Mouse (Mus musculus): ENCODE results near the gene 9330182L06Rik. TPM values are rescaled to one million over a fixed set of nuclear protein-coding genes. Genes with fewer than 3 reads are reported as not detected.

Gene 9330182L06Rik
- polyA plus RNA-seq, 1 experiment from 2014 or later: 44.2 TPM

DNA sequence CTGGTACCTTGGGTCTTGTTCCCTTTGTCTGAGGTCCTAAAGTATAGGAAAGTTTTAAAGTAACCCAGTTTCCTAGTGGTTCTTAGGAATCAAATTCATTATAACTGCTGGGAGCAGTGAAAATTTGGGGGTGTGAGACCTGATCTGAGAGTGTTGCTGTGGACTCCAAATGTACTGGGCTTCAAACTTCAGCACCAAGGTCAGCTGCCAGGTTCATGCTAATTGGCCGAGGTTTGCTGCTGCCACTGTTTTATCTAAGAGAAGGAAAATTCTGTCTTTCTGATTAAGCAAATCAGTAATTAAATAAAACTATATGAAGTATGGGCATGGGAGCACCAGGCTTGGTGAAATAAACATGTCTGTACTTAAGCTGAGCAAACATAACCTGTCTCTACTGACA lies 180.2 kb downstream of the 9330182L06Rik start:
- H3K9ac ChIP-seq (replicated peaks; ENCODE audit: low read depth, low read length): no peak overlapping the region
- no peak overlapping the region for H3K27ac ChIP-seq (ENCODE audit: low read depth, low read length)
- WGBS: 28% methylated on average over 1 of the region's 1 CpGs
- ATAC-seq (ENCODE audit: low read depth): no peak
- no peaks in the 10 kb centered on the region for H3K36me3 ChIP-seq (ENCODE audit: control insufficient read depth, insufficient read depth, low read length)
- no peak overlapping the region for H3K4me2 ChIP-seq (ENCODE audit: low read depth, low read length)
- H3K27me3 ChIP-seq (ENCODE audit: control insufficient read depth, insufficient read depth, low read length): no peaks in the 10 kb centered on the region
- H3K4me1 ChIP-seq (ENCODE audit: control insufficient read depth, insufficient read depth, low read length): no peaks in the 10 kb centered on the region
- no peak overlapping the region for H3K4me3 ChIP-seq (ENCODE audit: low read depth, low read length)
- H3K9me3 ChIP-seq (ENCODE audit: control insufficient read depth, low read length): no peaks in the 10 kb centered on the region

DNA sequence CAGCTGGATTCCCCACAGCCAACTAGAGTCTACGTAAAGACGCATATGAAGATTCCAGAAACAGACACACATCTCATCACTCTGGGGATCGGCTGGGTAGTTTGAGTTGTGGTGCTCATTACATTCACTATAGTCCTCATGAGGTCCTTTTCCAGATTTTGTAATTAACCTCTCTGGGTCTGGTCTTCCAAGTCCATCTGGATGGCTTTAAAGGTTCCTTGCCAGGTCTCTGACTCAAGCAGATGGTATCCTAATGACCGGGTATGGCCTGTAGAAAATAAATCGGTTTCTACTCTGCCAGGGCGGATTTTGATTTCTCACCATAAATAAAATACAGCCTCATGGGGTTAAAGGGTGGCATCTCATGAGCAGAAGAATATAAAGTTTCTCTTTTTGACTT lies 183.0 kb downstream of the 9330182L06Rik start:
- ATAC-seq (ENCODE audit: low read depth): no peak
- H3K36me3 ChIP-seq (ENCODE audit: control insufficient read depth, insufficient read depth, low read length): no peaks in the 10 kb centered on the region
- H3K4me1 ChIP-seq (ENCODE audit: control insufficient read depth, insufficient read depth, low read length): no peaks in the 10 kb centered on the region
- WGBS: 81% methylated on average over 6 of the region's 6 CpGs
- H3K9ac ChIP-seq (replicated peaks; ENCODE audit: low read depth, low read length): no peak overlapping the region
- no peaks in the 10 kb centered on the region for H3K27me3 ChIP-seq (ENCODE audit: control insufficient read depth, insufficient read depth, low read length)
- H3K27ac ChIP-seq (ENCODE audit: low read depth, low read length): no peak overlapping the region
- no peaks in the 10 kb centered on the region for H3K9me3 ChIP-seq (ENCODE audit: control insufficient read depth, low read length)
- no peak overlapping the region for H3K4me2 ChIP-seq (ENCODE audit: low read depth, low read length)
- H3K4me3 ChIP-seq (ENCODE audit: low read depth, low read length): no peak overlapping the region

DNA sequence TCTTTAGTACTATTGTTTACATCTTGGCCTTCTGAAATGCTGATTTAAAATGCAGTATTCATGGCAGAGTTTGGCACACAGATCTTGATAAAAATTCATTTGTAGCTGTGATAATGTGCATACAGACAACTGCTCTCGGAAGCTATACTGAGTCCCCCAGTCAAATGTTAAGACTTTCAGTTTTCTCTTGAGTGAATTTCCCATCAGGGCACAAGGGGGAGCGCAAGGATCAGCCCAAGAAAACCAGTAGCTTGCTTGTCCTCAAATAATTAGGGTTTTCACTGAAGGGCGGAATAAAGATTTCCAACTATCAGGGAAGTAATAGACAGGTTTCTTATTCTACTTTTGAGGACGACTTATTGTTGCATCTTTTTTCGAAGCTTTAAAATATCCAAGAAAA lies 183.7 kb downstream of the 9330182L06Rik start:
- Histone ChIP-seq H3K4me1 (ENCODE audit: control insufficient read depth, insufficient read depth, low read length) (no peaks in the 10 kb centered on the region), H3K4me2 (ENCODE audit: low read depth, low read length) (no peak overlapping the region), H3K9me3 (ENCODE audit: control insufficient read depth, low read length) (no peaks in the 10 kb centered on the region), H3K4me3 (ENCODE audit: low read depth, low read length) (no peak overlapping the region), H3K27me3 (ENCODE audit: control insufficient read depth, insufficient read depth, low read length) (no peaks in the 10 kb centered on the region), H3K9ac (replicated peaks; ENCODE audit: low read depth, low read length) (no peak overlapping the region), H3K36me3 (ENCODE audit: control insufficient read depth, insufficient read depth, low read length) (no peaks in the 10 kb centered on the region), H3K27ac (ENCODE audit: low read depth, low read length) (no peak overlapping the region)
- WGBS: 66% methylated on average over 5 of the region's 5 CpGs
- no peak for ATAC-seq (ENCODE audit: low read depth)

DNA sequence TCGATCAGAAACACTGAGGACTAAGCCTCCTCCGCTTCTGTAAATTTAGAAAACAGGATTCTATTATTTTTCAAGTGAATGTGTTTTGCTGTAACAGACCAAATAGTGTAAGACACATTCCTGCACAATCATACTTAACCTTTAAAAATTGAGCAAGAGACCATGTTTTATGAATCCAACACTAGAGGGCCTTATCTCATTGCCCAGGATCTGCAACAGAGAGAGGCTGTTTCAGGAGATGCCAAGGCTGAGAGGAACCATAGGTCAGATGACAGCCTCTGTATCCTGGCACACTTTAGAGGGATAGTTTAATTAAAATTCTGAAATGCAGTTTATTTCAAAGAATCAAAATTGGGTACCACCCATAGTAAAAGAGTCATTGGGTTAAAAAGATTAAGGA lies 187.4 kb downstream of the 9330182L06Rik start:
- no peaks in the 10 kb centered on the region for H3K9me3 ChIP-seq (ENCODE audit: control insufficient read depth, low read length)
- no peak overlapping the region for H3K9ac ChIP-seq (replicated peaks; ENCODE audit: low read depth, low read length)
- H3K27ac ChIP-seq (ENCODE audit: low read depth, low read length): no peak overlapping the region
- H3K4me3 ChIP-seq (ENCODE audit: low read depth, low read length): no peak overlapping the region
- H3K36me3 ChIP-seq (ENCODE audit: control insufficient read depth, insufficient read depth, low read length): no peaks in the 10 kb centered on the region
- no peak for ATAC-seq (ENCODE audit: low read depth)
- H3K4me1 ChIP-seq (ENCODE audit: control insufficient read depth, insufficient read depth, low read length): no peaks in the 10 kb centered on the region
- H3K4me2 ChIP-seq (ENCODE audit: low read depth, low read length): no peak overlapping the region
- WGBS: 94% methylated on average over 2 of the region's 2 CpGs
- no peaks in the 10 kb centered on the region for H3K27me3 ChIP-seq (ENCODE audit: control insufficient read depth, insufficient read depth, low read length)

DNA sequence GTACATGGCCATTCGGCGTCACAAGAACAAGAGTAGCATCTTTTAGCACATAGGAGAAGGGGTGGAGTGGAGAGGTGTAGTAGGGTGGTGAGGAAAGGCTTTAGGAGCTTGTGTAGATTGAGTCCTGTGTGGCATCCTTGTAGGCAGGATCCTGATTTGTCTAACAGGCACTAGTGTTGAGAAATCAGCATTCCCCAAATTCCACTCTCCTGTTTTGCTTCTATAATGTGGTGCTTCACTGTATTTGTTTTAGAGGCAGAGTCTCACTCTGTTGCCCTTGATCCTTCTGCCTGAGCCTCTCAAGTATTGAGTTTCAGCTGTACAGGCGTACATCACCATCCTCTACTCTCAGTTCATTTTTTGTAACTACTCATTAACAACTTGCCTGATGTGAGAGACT lies 211.7 kb downstream of the 9330182L06Rik start:
- Histone ChIP-seq H3K9me3 (ENCODE audit: control insufficient read depth, low read length) (no peaks in the 10 kb centered on the region), H3K4me3 (ENCODE audit: low read depth, low read length) (no peak overlapping the region), H3K9ac (replicated peaks; ENCODE audit: low read depth, low read length) (no peak overlapping the region), H3K4me2 (ENCODE audit: low read depth, low read length) (no peak overlapping the region), H3K36me3 (ENCODE audit: control insufficient read depth, insufficient read depth, low read length) (no peaks in the 10 kb centered on the region), H3K27ac (ENCODE audit: low read depth, low read length) (no peak overlapping the region), H3K27me3 (ENCODE audit: control insufficient read depth, insufficient read depth, low read length) (no peaks in the 10 kb centered on the region), H3K4me1 (ENCODE audit: control insufficient read depth, insufficient read depth, low read length) (no peaks in the 10 kb centered on the region)
- ATAC-seq (ENCODE audit: low read depth): no peak
- 95% methylated on average over 3 of the region's 3 CpGs for WGBS

DNA sequence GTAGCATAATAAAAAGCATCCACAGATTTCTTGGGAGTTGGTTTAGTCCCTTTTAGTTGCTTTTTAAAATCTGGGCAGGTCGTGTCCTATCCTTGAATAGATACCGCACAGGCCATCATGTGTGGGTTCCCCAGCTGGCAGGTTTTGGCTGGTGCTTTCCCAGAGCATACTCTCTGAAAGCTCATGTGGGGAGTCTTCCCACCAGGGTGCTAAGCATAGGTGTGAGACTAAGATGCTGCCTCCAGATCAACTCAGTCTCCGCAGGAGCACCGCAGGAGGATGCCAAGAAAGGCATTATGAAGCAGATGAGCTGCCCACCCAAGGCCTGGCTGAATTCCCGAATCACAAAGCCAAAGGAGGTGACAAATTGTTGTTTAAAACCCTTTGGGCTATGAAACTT lies 229.5 kb downstream of the 9330182L06Rik start:
- Histone ChIP-seq H3K4me2 (ENCODE audit: low read depth, low read length) (no peak overlapping the region), H3K27ac (ENCODE audit: low read depth, low read length) (no peak overlapping the region), H3K36me3 (ENCODE audit: control insufficient read depth, insufficient read depth, low read length) (no peaks in the 10 kb centered on the region), H3K4me3 (ENCODE audit: low read depth, low read length) (no peak overlapping the region), H3K4me1 (ENCODE audit: control insufficient read depth, insufficient read depth, low read length) (no peaks in the 10 kb centered on the region), H3K27me3 (ENCODE audit: control insufficient read depth, insufficient read depth, low read length) (no peaks in the 10 kb centered on the region), H3K9me3 (ENCODE audit: control insufficient read depth, low read length) (no peaks in the 10 kb centered on the region), H3K9ac (replicated peaks; ENCODE audit: low read depth, low read length) (no peak overlapping the region)
- no peak for ATAC-seq (ENCODE audit: low read depth)
- 45% methylated on average over 5 of the region's 5 CpGs for WGBS

DNA sequence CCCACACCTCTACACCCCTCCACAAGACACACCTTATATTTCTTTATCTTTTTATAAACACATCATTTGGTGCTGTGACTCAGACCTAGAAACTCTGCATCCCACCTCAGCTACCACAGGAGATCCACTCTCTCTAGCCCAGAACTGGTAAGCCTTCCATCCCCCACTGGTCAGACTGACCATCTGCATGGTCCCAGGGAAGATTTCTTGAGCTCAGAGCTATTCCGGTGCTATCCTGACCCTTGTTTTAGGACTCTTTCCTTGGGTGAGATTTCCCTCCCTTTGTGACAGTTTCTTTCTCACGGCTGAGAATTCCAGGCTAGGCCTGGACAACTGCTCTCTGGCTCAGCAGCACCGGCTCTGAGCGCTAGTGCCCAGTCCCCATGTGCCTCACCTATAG lies 231.3 kb downstream of the 9330182L06Rik start:
- no peaks in the 10 kb centered on the region for H3K4me1 ChIP-seq (ENCODE audit: control insufficient read depth, insufficient read depth, low read length)
- H3K36me3 ChIP-seq (ENCODE audit: control insufficient read depth, insufficient read depth, low read length): no peaks in the 10 kb centered on the region
- no peaks in the 10 kb centered on the region for H3K27me3 ChIP-seq (ENCODE audit: control insufficient read depth, insufficient read depth, low read length)
- no peak overlapping the region for H3K4me2 ChIP-seq (ENCODE audit: low read depth, low read length)
- no peak overlapping the region for H3K27ac ChIP-seq (ENCODE audit: low read depth, low read length)
- 0 out of 2 replicates have a peak, but pooled peaks have one; percentile 10 for ATAC-seq (ENCODE audit: low read depth)
- H3K9me3 ChIP-seq (ENCODE audit: control insufficient read depth, low read length): no peaks in the 10 kb centered on the region
- no peak overlapping the region for H3K4me3 ChIP-seq (ENCODE audit: low read depth, low read length)
- no peak overlapping the region for H3K9ac ChIP-seq (replicated peaks; ENCODE audit: low read depth, low read length)
- WGBS: 64% methylated on average over 4 of the region's 4 CpGs

DNA sequence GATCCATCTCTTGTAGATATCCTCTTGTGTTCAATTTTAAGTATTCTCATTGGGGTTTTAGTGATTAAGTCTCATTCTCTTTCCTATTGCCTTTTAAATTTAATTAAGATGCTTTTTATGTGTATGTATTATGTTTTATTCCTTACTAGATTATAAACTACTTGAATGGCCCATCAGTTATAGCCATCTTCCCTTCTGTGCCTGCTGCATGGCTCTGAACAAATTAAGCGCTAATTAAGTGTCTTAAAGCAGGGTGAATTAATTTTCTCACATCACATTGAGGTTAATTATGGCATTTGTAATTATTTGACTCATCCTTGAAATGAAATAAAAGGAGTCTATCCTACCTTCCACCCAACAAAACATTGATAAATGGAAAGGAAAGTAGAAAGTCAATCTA lies 245.1 kb downstream of the 9330182L06Rik start:
- peak; percentile 75; the same call in 1 of the 2 replicates for ATAC-seq (ENCODE audit: low read depth)

DNA sequence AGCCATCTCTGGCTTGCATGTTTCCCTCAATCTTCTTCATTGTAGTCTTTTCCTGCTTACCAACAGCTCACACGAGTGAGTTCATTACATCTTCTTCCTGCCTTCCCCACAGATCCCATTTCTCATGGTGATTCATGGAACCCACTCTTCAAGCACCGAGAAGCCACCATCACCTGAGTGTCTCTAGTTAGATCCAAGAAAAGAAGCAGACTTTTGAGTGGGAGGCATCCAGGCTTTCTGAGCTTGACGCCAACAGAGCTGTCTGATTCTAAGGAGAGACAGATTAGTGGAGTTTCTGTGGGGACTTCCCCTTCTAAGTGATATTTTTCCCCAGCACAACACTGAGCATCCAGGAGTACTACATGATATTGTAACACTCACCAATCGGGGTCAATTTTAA lies 259.6 kb downstream of the 9330182L06Rik start:
- Histone ChIP-seq H3K9ac (replicated peaks; ENCODE audit: low read depth, low read length) (no peak overlapping the region), H3K4me2 (ENCODE audit: low read depth, low read length) (no peak overlapping the region), H3K4me1 (ENCODE audit: control insufficient read depth, insufficient read depth, low read length) (no peaks in the 10 kb centered on the region), H3K9me3 (ENCODE audit: control insufficient read depth, low read length) (no peaks in the 10 kb centered on the region), H3K4me3 (ENCODE audit: low read depth, low read length) (no peak overlapping the region), H3K36me3 (ENCODE audit: control insufficient read depth, insufficient read depth, low read length) (no peaks in the 10 kb centered on the region), H3K27ac (ENCODE audit: low read depth, low read length) (no peak overlapping the region), H3K27me3 (ENCODE audit: control insufficient read depth, insufficient read depth, low read length) (no peaks in the 10 kb centered on the region)
- WGBS: 88% methylated on average over 4 of the region's 4 CpGs
- no peak for ATAC-seq (ENCODE audit: low read depth)

More for the DNA sequence above, 245.1 kb downstream of the 9330182L06Rik start:
- Histone ChIP-seq H3K4me2 (ENCODE audit: low read depth, low read length) (no peak overlapping the region), H3K9me3 (ENCODE audit: control insufficient read depth, low read length) (no peaks in the 10 kb centered on the region), H3K27ac (ENCODE audit: low read depth, low read length) (no peak overlapping the region), H3K4me1 (ENCODE audit: control insufficient read depth, insufficient read depth, low read length) (no peaks in the 10 kb centered on the region), H3K9ac (replicated peaks; ENCODE audit: low read depth, low read length) (no peak overlapping the region), H3K36me3 (ENCODE audit: control insufficient read depth, insufficient read depth, low read length) (no peaks in the 10 kb centered on the region), H3K27me3 (ENCODE audit: control insufficient read depth, insufficient read depth, low read length) (no peaks in the 10 kb centered on the region), H3K4me3 (ENCODE audit: low read depth, low read length) (no peak overlapping the region)
- WGBS: 69% methylated on average over 1 of the region's 1 CpGs

Measured in neural tube, embryonic 14.5 days (tissue).